Mouse (Mus musculus) CH12.LX (cell line): ENCODE measurements around the gene Rptor. TPM values are rescaled to one million over a fixed set of nuclear protein-coding genes. Genes with fewer than 3 reads are reported as not detected.
A peak's percentile ranks its signal among the peaks of the same experiment; 100 is the strongest.

Experiments
- DNase-seq: peaks from one replicate; pipeline ENCODE4 v3.0.0-alpha.2; 2013; ENCODE audit errors: extremely low read depth
- H3K27ac ChIP-seq: 2 replicates; pipeline ENCODE4 v1.5.1; 2012; ENCODE audit warnings: low read depth, mild to moderate bottlenecking, control low read depth, moderate library complexity; ENCODE audit not compliant: insufficient read depth
- H3K27me3 ChIP-seq: replicated peaks from 2 replicates; pipeline ENCODE3; 2012; ENCODE audit warnings: inconsistent platforms
- H3K36me3 ChIP-seq, 2 experiments: replicated peaks in 1 of 2; 2 replicates each; pipeline versions ENCODE3 to v1.6.1; 2012; ENCODE audit warnings: inconsistent platforms in 1 of 2, low read length in 1 of 2, mild to moderate bottlenecking in 1 of 2, mixed read lengths in 1 of 2, moderate library complexity in 1 of 2; ENCODE audit not compliant: control insufficient read depth in 1 of 2, insufficient read depth in 1 of 2
- H3K4me1 ChIP-seq, 2 experiments: 2 replicates each; pipeline ENCODE4 v1.6.1; 2012; ENCODE audit warnings: inconsistent platforms in 1 of 2, moderate library complexity in 1 of 2; ENCODE audit not compliant: insufficient read depth in 2 of 2, control insufficient read depth in 1 of 2
- H3K4me2 ChIP-seq: 2 replicates; pipeline ENCODE4 v1.6.1; 2012; ENCODE audit warnings: low read depth, mild to moderate bottlenecking, control low read depth; ENCODE audit not compliant: poor library complexity, insufficient read depth, severe bottlenecking
- H3K4me3 ChIP-seq, 3 experiments: fragments of 150-350 bp in 1 of 3; sonication (generic) in 1 of 3; replicated peaks in 1 of 3; 2 replicates each; pipeline versions ENCODE3 to v1.5.1; 2011 to 2012; ENCODE audit warnings: low read depth in 2 of 3, low read length in 2 of 3, mild to moderate bottlenecking in 2 of 3, moderate library complexity in 2 of 3, control low read depth in 1 of 3, improper control_type of control experiment in 1 of 3, inconsistent platforms in 1 of 3, mixed read lengths in 1 of 3; ENCODE audit not compliant: poor library complexity in 1 of 3
- H3K79me2 ChIP-seq: replicated peaks from 2 replicates; pipeline ENCODE4 v1.6.1; 2012; ENCODE audit warnings: mild to moderate bottlenecking, moderate library complexity; ENCODE audit not compliant: control insufficient read depth, poor library complexity, insufficient read depth, severe bottlenecking; ENCODE audit errors: extremely low read depth
- H3K9ac ChIP-seq: 2 replicates; pipeline ENCODE4 v1.6.1; 2012; ENCODE audit warnings: low read depth, mild to moderate bottlenecking, control low read depth, moderate library complexity; ENCODE audit not compliant: insufficient read depth
- H3K9me3 ChIP-seq: replicated peaks from 2 replicates; pipeline ENCODE3; 2012; ENCODE audit warnings: low read length, inconsistent platforms, mixed read lengths
- CHD2 ChIP-seq: IDR thresholded peaks from 2 replicates; pipeline ENCODE4 v1.6.1; 2011; ENCODE audit warnings: low read length, improper control_type of control experiment
- CTCF ChIP-seq, 2 experiments: IDR thresholded peaks in 1 of 2; conservative IDR thresholded peaks in 1 of 2; 2 replicates each; pipeline ENCODE4 v1.5.1; 2011 to 2012; ENCODE audit warnings: low read depth in 2 of 2, low read length in 2 of 2, improper control_type of control experiment in 1 of 2, inconsistent platforms in 1 of 2, mild to moderate bottlenecking in 1 of 2, moderate library complexity in 1 of 2
- E2F4 ChIP-seq: IDR thresholded peaks from 2 replicates; pipeline ENCODE4 v1.6.1; 2011; ENCODE audit warnings: low read depth, low read length, improper control_type of control experiment; ENCODE audit not compliant: insufficient replicate concordance
- ELF1 ChIP-seq: IDR thresholded peaks from 2 replicates; pipeline ENCODE4 v1.6.1; 2014; ENCODE audit warnings: low read depth, mild to moderate bottlenecking, inconsistent platforms, low read length, improper control_type of control experiment
- JUN ChIP-seq: IDR thresholded peaks from 2 replicates; pipeline ENCODE4 v1.6.1; 2011; ENCODE audit warnings: low read depth, mild to moderate bottlenecking, low read length, improper control_type of control experiment, moderate library complexity; ENCODE audit not compliant: insufficient read depth
- JUND ChIP-seq: conservative IDR thresholded peaks from 2 replicates; pipeline ENCODE4 v1.6.1; 2011; ENCODE audit warnings: low read depth, low read length, improper control_type of control experiment
- KAT2A ChIP-seq: IDR thresholded peaks from 2 replicates; pipeline ENCODE4 v1.6.1; 2012; ENCODE audit warnings: low read length, improper control_type of control experiment, inconsistent platforms; ENCODE audit not compliant: insufficient replicate concordance
- MAFK ChIP-seq: IDR thresholded peaks from 2 replicates; pipeline ENCODE4 v1.6.1; 2011; ENCODE audit warnings: low read length, improper control_type of control experiment; ENCODE audit not compliant: insufficient replicate concordance
- MAZ ChIP-seq: IDR thresholded peaks from 2 replicates; pipeline ENCODE4 v1.6.1; 2012; ENCODE audit warnings: low read depth, mild to moderate bottlenecking, inconsistent platforms, low read length, improper control_type of control experiment, moderate library complexity
- MYC ChIP-seq: IDR thresholded peaks from 2 replicates; pipeline ENCODE4 v1.6.1; 2011; ENCODE audit warnings: low read depth, mild to moderate bottlenecking, improper control_type of control experiment, low read length
- NELFE ChIP-seq: IDR thresholded peaks from 2 replicates; pipeline ENCODE4 v1.6.1; 2011; ENCODE audit warnings: low read depth, low read length, improper control_type of control experiment
- POLR2A ChIP-seq: IDR thresholded peaks from 2 replicates; pipeline ENCODE4 v1.6.1; 2011; ENCODE audit warnings: low read depth, mild to moderate bottlenecking, improper control_type of control experiment, low read length
- POLR2AphosphoS2 ChIP-seq: IDR thresholded peaks from 2 replicates; pipeline ENCODE4 v1.6.1; 2011; ENCODE audit warnings: low read depth, low read length, improper control_type of control experiment
- RAD21 ChIP-seq: IDR thresholded peaks from 2 replicates; pipeline ENCODE4 v1.6.1; 2011; ENCODE audit warnings: low read depth, mild to moderate bottlenecking, low read length, improper control_type of control experiment, moderate library complexity
- SIN3A ChIP-seq: IDR thresholded peaks from 2 replicates; pipeline ENCODE4 v1.6.1; 2012; ENCODE audit warnings: low read length, improper control_type of control experiment, inconsistent platforms
- TBP ChIP-seq: conservative IDR thresholded peaks from 2 replicates; pipeline ENCODE4 v1.6.1; 2011; ENCODE audit warnings: low read depth, low read length, improper control_type of control experiment
- UBTF ChIP-seq: IDR thresholded peaks from 2 replicates; pipeline ENCODE4 v1.6.1; 2012; ENCODE audit warnings: low read depth, mild to moderate bottlenecking, inconsistent platforms, low read length, improper control_type of control experiment, moderate library complexity
- USF2 ChIP-seq: conservative IDR thresholded peaks from 2 replicates; pipeline ENCODE4 v1.6.1; 2011; ENCODE audit warnings: low read depth, low read length, improper control_type of control experiment
- ZKSCAN1 ChIP-seq: IDR thresholded peaks from 2 replicates; pipeline ENCODE4 v1.6.1; 2012; ENCODE audit warnings: low read depth, inconsistent platforms, low read length, improper control_type of control experiment, borderline replicate concordance
- dilution Hi-C: fragments of 300-500 bp; cut with MboI; formaldehyde crosslinking; loops from 2 replicates; pipeline ENCODE4 v1.14.3; 2020; ENCODE audit warnings: low sequenced_read_pairs; ENCODE audit not compliant: extremely low pct_unique_long_range_greater_than_20kb, extremely low pct_ligation_motif_present
- in situ Hi-C: fragments of 300-500 bp; cut with MboI; formaldehyde crosslinking; loops from 3 replicates; pipeline ENCODE4 v1.14.3; 2019; ENCODE audit warnings: low sequenced_read_pairs, low pct_ligation_motif_present, low pct_unique_long_range_greater_than_20kb, mixed read lengths
- polyA plus RNA-seq: library from polyadenylated mRNA; unstranded; fragments of >175 nt; gene quantifications from 2 replicates; pipeline ENCODE4 v1.2.1, GENCODE M21; 2012; ENCODE audit warnings: low read depth; ENCODE audit not compliant: insufficient read length
- total RNA-seq, 2 experiments: library from RNA; depleted of rRNA; stranded (reverse); fragments of 300-350 nt in 1 of 2; fragments of >200 nt in 1 of 2; gene quantifications; 2 replicates each; pipeline ENCODE4 v1.2.3; 2012 to 2014

The Rptor gene
- total and polyA plus RNA-seq, 3 experiments, result 10.3 to 33.1 (median 26.7) TPM

DNA sequence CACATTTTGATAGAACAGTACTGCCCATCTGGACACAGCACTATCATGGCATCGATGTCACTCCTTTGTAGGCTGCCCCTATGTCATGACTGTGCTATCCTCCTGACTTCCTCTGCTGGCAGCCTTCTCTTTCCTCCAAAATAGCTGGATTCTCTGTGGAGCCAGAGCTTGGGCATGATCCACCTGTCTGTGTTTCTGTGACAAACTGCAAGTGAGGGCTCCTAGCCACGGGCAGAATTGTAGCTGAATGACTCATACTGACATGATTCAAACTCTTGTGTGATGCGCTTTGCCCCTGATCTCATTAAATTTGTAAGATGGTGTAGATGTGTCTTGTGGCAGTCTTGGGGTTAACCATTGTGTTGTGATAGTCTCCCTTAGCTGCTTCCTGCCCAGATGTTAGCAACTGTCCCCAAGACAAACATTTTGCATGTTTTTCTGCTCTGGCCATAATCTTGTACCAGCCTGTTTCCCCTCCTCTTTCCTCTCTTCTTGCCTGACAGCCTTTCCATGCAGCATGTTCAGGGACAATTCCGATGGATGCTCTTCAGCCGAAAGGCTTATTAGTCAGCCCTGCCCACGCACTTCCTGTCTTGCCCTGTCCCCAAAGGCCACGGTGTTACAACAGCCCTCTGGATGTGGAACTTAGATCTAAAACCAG lies 74.2 kb downstream of the Rptor start:
- in situ Hi-C loops, result no loop called here
- H3K4me1 ChIP-seq, result peaks cover 24 to 84% of the 10 kb centered on the region in 2 experiments
- H3K27ac ChIP-seq, result no peak overlapping the region
- H3K79me2 ChIP-seq, result no peaks in the 10 kb centered on the region; the same call in 1 of the 2 replicates
- peaks cover 4 to 63% of the 10 kb centered on the region in 2 experiments for H3K36me3 ChIP-seq
- TF ChIP-seq KAT2A (no peak), POLR2A (no peak), SIN3A (no peak), TBP (no peak), E2F4 (no peak), UBTF (no peak), USF2 (no peak), MAFK (no peak), MYC (no peak), CTCF (conservative IDR thresholded peaks at IDR 0.05 in 1 of 2, IDR thresholded peaks at IDR 0.05 in 1 of 2; ENCODE audit: low read depth in 2 of 2, low read length in 2 of 2) (no peak), NELFE (no peak), JUND (no peak), ELF1 (no peak), POLR2AphosphoS2 (no peak), RAD21 (no peak), CHD2 (no peak), JUN (no peak)
- TF ChIP-seq, all 38 proteins: peak for 0
- H3K9me3 ChIP-seq, result peaks cover 4% of the 10 kb centered on the region
- DNase-seq, result peak; percentile 37
- no peak overlapping the region for H3K4me3 ChIP-seq
- no peaks in the 10 kb centered on the region for H3K27me3 ChIP-seq
- H3K4me2 ChIP-seq, result no peak overlapping the region
- dilution Hi-C loops, result no loop called here
- no peak overlapping the region for H3K9ac ChIP-seq

DNA sequence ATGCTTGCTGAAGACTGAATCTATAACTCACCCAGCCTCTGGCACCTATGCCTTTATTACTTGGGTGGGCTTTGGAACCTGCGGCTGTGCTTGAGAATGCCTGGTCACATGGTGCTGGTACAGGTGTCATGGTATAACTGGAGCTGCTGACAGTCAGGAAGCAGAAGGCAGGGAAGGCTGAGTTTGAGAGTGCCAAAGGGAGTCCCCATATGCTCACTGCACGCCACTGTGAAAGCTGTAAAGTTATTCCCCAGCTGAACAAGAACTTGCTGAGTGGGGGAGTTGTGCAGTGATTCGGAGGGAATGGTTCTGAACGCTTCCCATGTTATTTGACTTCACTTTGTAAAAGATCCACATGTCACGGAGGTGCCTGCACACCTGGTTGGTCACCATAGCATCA lies 75.7 kb downstream of the Rptor start:
- no peaks in the 10 kb centered on the region for H3K27me3 ChIP-seq
- no peak overlapping the region for H3K27ac ChIP-seq
- in situ Hi-C loops, result no loop called here
- H3K4me2 ChIP-seq, result no peak overlapping the region
- peaks cover 4% of the 10 kb centered on the region for H3K9me3 ChIP-seq
- dilution Hi-C loops, result no loop called here
- no peak for DNase-seq
- H3K79me2 ChIP-seq, result no peaks in the 10 kb centered on the region; the same call in 1 of the 2 replicates
- no peak overlapping the region for H3K4me3 ChIP-seq
- H3K36me3 ChIP-seq, result peaks cover 4 to 60% of the 10 kb centered on the region in 2 experiments
- peaks cover 30 to 86% of the 10 kb centered on the region in 2 experiments for H3K4me1 ChIP-seq
- no peak overlapping the region for H3K9ac ChIP-seq
- no peak for TF ChIP-seq MAZ
- TF ChIP-seq MYC, result no peak
- no peak for TF ChIP-seq ZKSCAN1
- no peak for TF ChIP-seq SIN3A
